Mouse (Mus musculus) kidney, adult 11 months (tissue): ENCODE measurements around the gene Myct1.
A peak's percentile ranks its signal among the peaks of the same experiment; 100 is the strongest.

Source experiments
- DNase-seq: peaks from one replicate; pipeline ENCODE4 v3.0.0; 2022

The Myct1 gene

DNA sequence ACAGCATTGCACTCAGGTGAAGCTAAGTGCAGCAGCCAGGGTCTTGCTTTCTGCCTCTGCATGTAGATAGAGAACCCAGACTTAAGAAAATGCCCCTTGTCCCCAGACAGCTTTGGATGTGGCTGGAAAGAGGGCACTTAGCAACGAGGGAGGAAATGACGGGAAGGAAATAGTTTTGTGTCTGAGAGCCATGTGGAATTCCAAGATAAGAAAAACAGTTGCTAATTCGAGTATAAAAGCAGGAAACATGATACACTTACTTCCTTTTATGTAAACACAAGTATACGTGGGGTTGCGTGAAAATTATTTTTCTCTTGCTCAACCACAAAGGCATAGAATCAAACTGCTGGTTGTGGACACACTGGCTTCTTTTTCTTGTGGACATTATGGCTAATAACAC, at the start of gene Myct1:
TSS of gene Myct1 (plus strand) at position 312 of the 400 bp plus-strand sequence.
- DNase-seq: peak; percentile 9

DNA sequence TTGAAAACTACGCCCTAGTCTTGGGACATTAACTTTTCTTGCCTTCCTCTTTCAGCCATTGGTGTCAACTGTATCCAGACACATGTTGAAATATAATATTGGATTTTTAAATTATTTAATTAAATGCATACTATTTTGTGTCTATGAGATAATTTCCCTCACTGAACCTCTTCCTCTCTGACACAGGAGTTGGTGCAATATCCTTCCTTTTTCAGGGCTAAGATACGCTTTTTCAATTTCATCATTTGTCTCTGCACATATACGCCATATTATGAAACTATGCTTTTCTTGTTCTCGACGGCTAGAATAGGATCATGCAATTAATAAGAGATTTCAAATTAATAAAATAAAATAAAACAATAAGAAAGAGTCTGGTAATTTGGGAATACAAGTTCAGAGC, 47.1 kb upstream of the Myct1 start:
- no peak for DNase-seq

DNA sequence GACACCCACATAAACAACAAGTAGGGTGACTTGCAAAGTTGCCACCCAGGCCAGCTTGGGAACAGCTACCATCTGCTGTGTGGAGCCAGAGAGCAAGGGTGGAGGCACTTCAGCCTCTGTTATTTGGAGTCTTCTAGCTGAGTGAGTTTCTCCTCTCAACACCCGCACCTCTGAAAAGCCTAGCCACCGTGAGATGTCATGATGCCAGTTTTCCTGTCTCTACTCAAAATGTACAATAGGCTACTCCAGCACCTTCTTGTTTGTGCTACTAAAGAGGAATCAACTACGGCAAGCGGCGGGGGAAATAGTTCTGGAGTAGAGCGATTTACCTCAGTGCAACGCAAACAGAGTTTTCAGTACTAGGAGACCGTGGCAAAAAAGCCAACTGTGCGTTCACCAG, 45.8 kb upstream of the Myct1 start:
- no peak for DNase-seq

DNA sequence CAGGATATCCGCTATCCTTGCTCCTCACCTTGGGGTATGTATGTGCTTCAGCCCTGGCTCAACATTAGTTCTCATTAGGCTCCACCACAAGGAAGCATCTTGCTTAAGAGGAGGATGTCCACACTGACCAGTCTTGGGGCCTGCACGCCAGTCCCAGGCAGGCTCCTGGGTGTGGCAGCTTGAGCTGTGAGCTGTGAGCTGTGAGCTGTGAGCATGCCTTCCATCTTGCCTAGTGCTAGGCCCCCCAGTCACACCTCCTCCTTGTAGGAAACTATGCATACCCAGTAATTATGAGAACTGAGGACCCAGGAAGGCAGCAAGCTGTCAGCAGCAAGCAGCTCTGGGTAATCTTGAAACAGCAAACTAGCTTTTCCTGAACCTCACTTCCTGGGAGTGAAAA, 44.9 kb upstream of the Myct1 start:
- no peak for DNase-seq

DNA sequence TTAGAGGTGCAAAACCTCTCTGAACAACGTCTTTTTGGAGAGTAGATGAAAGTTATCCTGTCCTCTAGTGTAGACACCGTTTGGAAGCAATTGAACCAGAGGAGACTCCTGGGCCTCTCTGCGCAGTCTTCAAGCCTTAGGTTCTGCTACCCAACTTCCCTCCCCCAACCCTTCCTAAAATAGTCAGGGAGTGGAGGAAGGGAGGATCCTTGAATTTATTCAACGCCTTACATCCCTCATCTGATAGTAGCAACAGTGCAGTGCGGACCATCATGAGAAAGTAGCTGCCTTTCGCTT, 43.8 kb upstream of the Myct1 start:
- no peak for DNase-seq

DNA sequence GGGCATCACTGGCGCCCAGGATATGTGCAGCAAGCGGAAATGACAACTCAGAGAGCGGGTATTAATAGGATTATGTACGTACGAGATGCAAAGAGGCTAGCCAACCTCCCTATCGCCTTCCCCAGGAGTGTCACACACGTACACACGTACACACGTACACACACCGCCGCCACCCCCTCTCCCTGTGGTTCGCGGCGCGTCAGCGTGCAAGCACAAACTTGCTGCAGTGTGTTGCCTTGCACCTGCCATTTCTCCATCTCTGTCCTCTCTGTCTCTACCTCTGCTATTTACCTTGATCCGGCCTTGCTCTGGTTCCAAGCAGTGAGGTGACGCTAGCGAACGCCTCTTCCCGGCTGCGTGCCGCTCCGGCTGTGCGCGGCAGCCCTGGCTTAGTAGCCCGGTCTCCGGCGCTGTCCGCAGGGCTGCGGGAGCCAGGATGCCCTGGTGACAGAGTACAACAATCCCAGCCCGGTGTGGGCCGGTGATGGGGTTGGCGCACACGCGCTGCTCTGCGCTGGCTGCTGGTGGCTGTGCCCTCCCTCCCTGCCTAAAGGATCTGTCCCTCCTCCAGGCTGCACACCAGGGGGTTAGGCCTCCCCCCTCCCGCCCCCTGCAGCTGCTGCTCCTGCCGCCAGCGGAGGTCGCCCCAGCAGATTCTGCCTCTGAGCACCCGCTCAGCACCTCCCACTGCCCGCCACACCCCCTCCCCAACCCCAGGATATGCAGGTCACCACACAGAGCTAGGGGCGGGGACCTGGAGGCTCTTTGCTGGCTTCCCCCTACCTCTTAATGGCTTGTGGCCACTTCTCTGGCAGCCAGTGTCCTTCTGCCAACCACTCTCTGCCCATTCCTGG, 43.2 kb upstream of the Myct1 start:
- peak; percentile 13 for DNase-seq

DNA sequence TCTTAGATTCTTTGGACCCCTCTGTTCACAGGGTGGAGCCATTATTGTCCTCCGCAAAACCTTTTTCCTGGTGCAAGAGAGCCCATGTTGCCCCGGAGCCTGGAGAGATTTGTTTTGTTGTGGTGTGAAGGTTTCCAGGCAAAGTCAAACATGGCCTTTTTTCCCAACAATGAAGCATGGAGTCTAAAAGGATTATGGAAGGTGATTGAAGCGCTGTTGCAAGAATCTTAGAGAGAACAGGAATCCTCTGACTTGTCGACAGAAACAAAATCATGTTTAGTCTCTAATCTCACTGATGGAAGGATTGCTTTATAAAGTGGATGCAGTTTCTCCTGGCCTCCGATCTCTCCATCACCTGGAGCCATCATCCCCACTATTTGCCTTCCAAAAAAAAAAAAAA, 42.2 kb upstream of the Myct1 start, which contains the start of gene Syne1:
TSS of gene Syne1 (minus strand) at position 101 of the 400 bp plus-strand sequence.
- no peak for DNase-seq

- DNase-seq: no peak
Observed at GRCm38 (mm10) chr10:5554941-5555340, 38.6 kb upstream of the Myct1 start.

DNA sequence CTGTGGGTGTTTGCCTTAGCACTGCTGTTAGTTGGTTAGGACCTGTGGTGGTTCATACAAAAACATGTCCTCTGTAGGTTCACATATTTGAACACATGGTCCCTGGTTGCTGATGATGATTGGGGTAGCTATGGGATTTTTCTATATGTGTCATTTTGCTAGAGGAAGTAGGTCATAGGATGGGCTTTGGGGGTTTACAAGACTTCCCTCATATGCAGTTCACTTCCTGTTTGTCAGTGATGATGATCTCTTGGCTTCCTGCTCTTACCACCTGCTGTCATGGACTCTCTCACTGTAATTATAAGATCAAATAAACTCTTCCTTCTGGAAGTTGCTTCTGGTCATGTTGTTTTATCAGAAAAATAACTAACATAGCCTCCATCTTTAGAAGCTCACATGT, 34.8 kb upstream of the Myct1 start:
- DNase-seq: no peak

DNA sequence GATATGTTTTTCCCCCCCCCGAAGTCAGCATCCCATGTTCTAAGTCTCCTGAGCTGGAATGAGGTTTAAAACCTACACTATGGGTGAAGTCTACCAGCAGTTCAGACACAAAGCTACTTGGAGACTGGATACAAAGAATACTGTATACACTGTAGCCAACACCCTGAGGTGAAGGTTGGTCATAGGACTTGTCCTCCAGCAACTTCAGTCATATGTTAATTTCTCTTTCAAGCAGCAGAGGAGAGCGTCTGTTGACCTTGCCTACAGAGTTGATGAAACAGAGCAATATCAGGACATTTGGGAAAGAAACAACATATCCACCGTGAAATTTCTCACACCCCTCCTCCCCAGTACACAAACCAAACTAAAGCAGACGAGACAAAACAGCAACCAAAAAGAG, 33.0 kb upstream of the Myct1 start:
- DNase-seq: no peak

GRCm38 (mm10) chr10:5561706-5562105, 31.9 kb upstream of the Myct1 start:
- no peak for DNase-seq

GRCm38 (mm10) chr10:5568991-5569390, 24.6 kb upstream of the Myct1 start:
- DNase-seq: no peak

DNA sequence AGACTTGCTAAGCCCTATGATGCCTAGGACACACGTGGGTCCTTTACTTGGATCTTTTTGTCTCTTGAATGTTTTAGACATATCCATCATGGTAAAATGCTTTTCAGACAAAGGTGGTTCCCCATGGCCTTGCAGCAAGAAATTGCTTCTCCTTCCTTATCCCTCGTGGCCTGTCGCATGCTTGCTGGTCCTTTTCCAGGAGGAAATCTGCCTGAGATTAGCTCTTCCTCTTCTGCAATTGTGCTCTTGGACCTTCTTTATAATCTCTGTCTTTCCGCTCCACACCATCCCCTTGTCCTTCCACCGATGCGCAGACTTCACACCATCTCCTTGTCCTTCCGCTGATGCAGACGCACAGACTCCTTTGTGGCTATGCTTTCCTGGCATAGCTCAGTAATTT, 23.5 kb upstream of the Myct1 start:
- no peak for DNase-seq

- no peak for DNase-seq
Observed at GRCm38 (mm10) chr10:5571332-5571731, 22.2 kb upstream of the Myct1 start.

- DNase-seq: no peak
Observed at GRCm38 (mm10) chr10:5573328-5573727, 20.2 kb upstream of the Myct1 start.

DNA sequence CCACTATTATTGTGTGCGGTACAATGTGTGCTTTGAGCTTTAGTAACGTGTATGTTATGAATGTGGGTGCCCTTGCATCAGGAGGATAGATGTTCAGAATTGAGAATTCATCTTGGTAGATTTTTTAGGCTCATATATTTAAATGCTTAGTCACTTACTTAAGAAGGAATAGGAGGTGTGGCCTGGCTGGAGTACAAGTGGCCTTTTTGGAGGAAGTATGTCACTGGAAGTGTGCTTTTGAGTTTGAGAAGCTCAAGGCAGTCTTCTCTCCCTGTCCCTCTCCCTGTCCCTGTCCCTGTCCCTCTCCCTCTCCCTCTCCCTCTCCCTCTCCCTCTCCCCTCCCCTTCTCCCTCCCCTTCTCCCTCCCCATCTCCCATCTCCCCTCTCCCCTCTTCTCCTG, 2.5 kb upstream of the Myct1 start:
- peak; percentile 8 for DNase-seq

- peak; percentile 34 for DNase-seq
Observed at GRCm38 (mm10) chr10:5591996-5592395, 1.6 kb upstream of the Myct1 start.

DNA sequence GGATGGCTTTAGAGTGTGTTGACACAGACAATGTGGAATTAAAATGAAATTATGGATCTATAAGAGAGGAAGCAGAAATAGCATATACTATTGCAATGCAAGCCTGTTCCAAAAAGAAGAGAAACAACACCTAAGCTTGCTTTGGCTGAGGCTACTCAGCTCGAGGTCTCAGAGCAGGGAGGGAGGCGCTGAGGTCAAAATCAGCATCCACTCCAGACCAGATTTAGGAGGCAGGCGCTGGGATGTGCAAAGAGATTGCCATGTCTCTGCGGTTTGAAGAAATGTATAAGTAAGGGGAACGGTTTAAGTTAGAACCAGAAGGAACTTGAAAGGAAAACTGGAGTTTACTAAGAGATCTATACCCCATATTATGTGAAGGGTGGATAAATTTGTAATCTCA, 882 bp downstream of the Myct1 start:
- DNase-seq: no peak

- DNase-seq: no peak
Observed at GRCm38 (mm10) chr10:5596559-5596958, 3.0 kb downstream of the Myct1 start.

- peak; percentile 35 for DNase-seq
Observed at GRCm38 (mm10) chr10:5600123-5600522, 6.5 kb downstream of the Myct1 start.

- peak; percentile 30 for DNase-seq
Observed at GRCm38 (mm10) chr10:5603512-5603911, 9.9 kb downstream of the Myct1 start.

DNA sequence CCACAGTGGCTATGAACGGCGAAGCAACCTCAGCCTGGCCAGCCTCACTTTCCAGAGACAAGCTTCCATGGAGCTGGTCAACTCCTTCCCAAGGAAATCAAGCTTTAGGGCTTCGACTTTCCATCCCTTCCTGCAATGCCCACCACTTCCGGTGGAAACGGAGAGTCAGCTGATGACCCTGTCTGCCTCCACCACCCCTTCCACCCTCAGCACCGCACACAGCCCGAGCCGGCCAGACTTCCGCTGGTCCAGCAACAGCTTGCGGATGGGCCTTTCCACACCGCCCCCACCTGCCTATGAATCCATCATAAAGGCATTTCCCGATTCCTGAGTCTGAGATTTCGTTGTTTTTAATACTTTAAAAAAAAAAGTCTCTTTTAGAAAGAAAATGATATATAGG, 10.8 kb downstream of the Myct1 start:
- DNase-seq: peak; percentile 14

GRCm38 (mm10) chr10:5608874-5609273, 15.3 kb downstream of the Myct1 start:
- DNase-seq: no peak

GRCm38 (mm10) chr10:5615186-5616040, 21.8 kb downstream of the Myct1 start:
- no peak for DNase-seq
